Mouse (Mus musculus) thymus, adult 18-20 months (tissue): ENCODE data around the gene Erbb4.
"Not testable (repeated sequence)": the region's sequence is repeated elsewhere in the genome, so short reads cannot be mapped to it uniquely, and the experiment has no call there.

ENCODE experiments used
- DNase-seq, 2 experiments: peaks; one replicate each; pipeline ENCODE4 v3.0.0; 2022; ENCODE audit warnings: mixed read lengths in 2 of 2

The Erbb4 gene

DNA sequence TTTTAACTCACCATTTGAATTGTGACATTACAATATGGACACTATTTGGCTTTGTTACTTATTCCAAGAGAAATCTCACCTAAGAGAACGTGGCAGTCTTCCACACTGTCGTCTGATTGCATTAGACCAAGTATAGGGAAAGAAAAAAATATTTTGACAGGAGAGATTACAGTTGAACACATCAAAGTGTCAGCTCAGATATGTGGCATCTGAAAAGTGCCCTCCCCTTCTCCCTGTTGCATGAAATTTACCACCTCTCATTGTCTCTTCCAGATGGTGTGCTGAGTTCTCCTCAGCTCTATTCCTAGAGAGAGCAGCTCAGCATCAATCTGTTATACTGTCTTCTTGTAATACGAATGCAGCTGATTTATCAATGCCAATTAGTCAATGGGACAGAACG is 268.5 kb downstream of the Erbb4 start:
- DNase-seq = no peak

DNA sequence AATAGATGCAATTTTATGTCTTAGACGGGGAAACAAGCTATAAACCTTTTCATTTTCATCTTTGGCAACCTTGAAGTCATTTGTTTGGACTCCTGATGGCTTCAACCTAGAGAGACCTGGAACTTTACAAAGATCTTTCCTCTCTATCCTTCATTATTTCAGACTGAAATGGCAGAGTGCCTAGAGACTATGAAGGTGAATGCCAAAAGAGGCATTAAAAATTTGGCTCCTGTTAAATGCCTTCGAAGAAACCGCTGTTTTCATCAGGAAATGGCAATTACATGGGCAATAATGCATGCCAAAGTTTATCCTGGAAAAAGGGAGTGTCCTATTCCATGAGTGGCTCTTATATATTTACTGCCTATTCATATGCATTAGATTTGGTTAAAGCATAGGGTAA is 273.2 kb downstream of the Erbb4 start:
- DNase-seq = no peak

DNA sequence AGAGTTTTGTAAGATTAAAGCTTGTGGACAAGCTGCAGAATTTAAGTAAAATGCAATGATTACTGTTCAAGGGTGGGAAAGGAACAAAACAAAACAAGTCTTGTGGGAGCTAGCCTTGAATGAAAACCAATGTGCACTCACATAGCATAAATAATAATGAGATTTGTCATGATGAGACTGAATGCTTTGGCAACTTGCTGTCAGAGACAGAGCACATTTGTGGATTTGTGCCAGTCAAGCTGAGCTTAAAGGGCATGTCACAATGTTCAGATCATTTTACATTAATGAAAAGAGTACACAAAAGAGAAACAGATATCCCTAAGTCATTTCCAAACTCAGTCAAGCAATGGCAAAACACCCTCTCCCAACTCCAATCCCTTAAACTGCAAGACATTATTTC is 275.8 kb downstream of the Erbb4 start:
- DNase-seq = no peak

DNA sequence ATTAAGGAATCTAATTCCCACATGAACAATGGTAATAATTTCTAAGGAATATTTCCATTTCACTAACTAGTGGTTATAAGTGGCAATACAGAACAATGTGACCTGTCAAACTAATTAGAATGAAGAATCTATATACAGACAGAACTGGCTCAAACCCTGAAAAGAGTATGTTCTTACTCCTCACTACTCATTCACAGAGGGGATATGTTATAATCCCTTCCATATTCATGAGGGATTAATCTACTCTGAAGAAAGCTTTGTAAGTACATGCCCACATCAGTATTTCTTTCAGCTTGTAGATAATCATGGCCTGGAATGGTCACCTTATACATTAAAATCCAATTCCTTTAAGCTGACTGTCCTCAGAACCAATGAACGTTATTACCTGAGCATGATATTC is 276.3 kb downstream of the Erbb4 start:
- no peak for DNase-seq

DNA sequence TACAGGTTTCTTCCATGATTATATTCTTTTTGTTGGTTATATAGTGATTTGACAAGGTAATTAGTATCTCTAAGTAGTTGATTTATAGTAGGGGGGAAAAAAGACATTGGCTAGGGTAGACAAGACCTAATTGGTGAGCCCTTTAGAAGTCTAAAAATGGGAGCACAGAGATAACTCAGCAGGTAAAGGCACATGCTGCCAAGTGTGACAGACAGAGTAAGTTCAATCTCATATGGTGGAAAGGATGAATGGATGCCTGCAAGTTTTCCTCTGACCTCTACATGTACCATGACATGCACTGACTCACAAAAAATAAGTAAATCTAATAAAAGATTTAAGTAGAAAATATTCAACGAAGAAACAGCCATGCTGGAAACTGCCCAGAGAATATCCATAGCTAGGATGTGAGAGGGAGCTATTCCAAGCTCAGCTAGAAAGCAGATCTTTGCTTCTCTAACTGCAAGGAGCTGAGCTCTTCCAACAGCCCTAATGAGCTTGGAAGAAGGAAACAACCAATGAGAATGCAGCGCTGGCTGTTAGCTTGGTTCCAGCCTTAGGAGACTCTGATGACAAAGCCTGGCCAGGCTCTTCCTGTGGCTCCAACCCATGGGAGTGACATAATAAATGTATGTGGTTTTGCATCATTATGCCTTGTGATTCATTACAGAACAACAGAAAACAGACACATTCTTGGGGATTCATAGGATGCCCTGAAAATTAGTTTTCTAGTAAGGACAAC is 277.2 kb downstream of the Erbb4 start:
- no peak for DNase-seq

DNA sequence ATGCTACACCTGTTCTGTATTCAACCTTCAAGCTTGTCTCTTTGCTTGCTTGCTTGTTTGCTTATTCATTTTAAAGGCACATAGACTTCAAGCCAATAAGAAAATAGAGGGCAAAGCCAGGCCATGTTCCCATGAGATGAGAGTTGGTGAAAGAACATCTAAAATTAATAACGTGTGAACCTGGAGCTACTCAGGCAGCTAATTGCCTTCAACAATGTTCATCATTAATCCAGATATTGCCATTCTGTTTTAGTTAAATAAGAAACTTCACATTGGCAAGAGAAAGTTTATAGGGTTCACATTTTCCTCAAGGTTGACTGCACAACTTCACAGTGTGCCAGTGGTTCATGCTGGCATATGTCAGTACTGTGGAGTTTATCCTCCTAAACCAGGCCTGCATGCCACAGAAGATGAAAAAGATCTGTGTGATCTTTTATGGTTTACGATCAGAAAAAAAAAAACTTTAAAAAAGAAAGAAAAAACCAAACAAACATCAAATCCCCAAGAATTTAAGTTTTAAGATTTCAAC is 284.7 kb downstream of the Erbb4 start:
- no peak for DNase-seq

DNA sequence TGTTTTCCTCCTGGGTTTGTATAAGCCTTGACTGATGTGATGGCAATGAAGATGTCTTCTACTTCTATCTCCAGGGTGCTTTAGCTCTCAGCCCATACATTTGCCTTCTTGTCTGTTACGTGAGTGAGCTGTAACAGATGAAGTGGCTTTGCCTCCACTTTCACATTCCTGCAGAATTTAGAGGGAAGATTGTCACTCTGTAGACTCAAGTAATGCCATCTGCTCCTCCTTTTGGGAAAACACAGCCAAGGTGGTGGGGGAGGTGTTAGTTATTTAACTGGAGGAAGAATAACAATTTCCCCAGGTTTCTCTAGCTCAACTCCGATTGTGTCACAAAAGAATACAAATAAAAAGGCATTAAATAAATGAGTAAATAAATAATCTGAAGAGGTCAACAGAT is 301.1 kb downstream of the Erbb4 start:
- DNase-seq = no peak

DNA sequence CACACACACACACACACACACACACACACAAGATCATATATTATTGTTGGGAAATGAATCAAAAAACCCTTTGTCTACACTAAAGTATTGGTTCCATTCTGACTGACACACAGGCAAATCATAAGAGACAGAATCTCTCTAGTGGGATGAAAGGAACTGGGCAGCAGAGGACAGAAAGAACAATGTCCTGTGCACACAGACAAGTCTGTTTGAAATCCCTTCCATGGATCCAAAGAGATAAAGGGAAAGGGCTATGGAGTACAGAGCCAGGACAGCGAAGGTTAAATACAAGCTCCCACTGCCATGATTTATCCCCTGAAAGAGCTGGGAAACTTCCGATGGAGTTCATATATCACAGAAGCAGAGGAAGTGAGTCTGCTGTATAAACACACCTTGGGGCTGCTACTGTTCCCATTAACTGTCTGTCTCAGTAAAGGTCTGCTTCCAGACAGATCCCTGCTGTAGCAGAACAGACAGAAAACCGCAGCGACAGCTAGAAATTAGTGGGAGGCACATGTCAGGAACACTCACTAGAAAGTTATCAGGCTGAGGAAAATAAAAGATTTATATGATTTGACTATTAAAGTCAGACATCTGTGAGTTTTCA is 320.3 kb downstream of the Erbb4 start:
- DNase-seq = no peak

DNA sequence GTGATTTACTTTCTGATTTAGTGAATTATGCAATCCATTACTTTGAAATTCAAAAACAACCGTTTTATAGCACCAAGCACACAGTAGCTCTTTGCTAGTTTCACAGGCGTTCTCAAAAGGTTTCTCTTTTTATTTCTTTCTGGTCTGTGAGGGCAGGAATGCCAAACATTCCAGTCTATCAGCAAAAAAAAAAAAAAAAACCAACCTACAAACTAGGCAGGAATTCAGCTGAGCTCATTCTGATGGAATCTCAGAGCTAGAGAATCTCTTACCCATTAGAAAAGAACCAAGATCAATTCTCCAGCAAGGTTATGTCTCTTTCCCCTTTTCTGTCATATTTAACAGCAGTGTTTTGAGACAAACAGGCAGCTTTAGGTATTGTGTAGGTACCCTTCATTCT is 327.2 kb downstream of the Erbb4 start:
- no peak for DNase-seq

DNA sequence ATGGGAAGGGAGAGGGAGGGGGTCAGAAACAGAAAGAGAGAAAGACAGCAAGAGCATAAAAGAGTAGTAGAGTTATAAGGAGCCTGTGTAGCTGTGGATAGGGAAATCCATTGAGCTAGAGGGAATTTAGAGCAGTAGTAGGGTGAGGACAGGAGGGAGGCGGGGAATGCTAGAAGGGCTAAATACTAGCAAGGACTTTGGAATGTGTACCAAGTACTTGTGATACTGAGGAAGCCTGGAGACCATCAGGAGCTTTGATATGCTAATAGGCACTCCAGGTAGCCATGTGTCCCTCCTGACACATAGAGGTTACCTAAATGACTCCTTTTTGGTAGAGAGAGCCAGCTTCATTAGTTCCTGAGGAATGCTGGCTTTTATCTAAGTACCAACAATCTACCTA is 327.8 kb downstream of the Erbb4 start:
- no peak for DNase-seq

DNA sequence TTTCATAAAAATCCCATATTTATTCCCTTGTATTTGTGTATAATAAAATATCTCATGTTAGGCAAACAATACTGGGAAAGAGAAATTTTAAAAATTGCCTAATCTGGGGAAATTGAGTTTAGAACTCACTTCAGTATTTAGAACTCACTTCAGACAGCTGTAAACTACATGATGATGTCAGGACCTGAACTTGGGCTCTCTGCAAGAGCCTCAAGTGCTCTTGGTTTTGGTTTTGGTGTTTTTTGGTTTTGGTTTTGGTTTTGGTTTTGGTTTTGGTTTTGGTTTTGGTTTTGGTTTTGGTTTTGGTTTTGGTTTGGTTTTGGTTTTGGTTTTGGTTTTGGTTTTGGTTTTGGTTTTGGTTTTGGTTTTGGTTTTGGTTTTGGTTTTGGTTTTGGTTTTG is 341.8 kb downstream of the Erbb4 start:
- DNase-seq = not testable (repeated sequence)

DNA sequence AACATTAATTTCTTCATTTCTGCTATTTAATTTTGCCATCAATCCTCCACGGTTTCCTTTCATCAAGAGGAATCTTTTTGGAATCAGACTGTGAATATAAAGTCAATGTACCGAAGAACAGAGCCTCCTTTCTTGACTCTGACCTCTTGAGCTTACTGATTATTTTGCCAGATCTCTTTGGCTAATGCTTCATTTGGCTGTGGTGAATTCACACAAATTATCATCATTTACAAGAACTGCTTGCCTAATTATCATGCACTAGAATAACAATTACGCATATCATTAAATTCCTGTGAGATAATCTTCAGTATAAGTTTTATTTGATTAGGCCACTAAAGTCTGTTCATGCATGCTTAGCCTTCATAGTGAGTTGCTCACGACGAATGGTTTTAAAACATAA is 345.4 kb downstream of the Erbb4 start:
- DNase-seq = no peak

DNA sequence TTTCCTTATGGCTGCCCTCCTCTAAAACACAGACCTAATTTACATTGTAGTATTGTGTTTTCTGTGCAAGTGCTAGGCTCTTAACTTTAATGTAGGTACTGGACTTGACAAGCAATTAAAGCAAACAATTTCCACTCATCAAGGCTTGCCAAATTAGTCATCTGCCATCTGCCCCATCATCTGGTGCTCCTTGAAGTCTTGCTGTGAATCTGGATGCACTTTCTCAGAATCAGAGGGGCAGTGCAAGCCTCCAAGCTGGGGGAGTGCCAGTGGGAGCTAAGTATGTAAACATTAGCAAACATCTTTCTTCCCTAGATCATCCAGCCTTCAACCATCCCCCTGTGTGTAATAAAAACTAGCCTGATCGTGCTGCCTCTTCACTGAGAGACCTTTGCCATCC is 358.9 kb downstream of the Erbb4 start:
- no peak for DNase-seq

DNA sequence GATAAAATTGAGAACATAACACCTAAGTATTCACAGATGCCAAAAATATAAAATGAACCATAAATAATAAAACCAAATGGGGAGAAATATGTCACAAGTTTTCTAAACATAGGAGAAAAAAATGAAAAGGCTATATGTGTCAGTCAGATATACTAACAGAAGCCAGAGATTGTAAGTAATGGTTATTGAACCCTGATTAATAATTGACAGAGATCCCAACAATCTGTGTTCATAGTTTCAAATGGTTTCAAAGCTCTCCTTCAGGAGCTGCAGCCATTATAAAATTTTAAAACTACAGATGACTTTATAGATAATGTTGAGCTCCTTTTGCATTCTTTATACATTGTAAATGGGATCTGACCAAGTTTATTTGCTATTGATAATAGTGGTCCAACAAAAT is 426.4 kb downstream of the Erbb4 start:
- DNase-seq = no peak

DNA sequence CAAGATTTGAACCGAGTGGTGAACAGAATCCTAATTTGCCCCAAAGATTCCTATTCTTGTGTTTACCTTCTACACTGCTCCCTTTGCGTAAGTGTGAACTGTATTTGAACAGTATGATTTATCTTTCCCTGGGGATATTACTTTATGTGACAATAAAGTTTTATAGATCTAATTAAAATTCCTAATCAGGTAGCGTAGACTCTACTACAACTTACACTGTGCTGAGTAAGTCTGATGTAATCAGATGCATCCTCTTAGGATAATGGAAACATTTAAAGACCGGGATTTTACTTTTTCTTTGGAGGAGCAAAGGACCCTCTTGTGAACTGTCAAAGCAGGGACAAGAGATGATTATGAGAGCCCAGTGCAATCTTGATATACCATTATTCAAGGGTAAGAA is 433.2 kb downstream of the Erbb4 start:
- DNase-seq = no peak

DNA sequence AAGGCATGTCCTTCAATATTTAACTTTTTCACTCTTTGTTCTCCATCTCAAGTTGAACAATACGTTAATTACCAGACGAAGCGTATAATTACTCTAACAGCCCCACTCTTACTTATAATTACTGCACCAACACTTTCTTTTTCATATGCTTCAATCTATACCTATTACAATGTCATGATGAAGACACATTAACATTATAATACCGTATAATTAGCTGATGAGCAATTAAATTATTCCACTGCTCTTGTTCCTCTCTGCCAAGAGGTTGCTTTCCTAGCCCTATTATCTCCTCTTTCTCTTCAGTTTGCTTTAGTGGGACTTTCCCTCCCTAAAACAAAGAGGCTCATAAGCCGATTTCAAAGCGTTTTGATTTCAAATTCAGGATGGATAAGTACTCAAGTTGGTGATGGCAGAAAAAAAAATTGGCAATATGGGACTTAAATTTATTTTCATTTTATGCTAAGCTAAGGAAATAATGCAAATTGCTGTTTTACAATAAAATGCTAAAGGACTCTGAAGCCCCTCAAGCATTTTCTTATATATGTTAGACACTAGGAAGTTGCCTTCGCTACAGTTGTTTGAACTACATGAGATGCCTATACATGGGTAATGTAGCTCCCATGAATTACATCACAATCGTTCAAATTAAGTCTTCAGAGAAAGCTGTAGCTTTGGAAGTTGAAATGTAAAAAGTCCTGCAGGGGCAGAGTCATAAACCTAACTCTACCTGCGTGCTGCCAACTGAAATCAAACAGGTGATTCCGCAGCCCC is 440.8 kb downstream of the Erbb4 start:
- DNase-seq = no peak

DNA sequence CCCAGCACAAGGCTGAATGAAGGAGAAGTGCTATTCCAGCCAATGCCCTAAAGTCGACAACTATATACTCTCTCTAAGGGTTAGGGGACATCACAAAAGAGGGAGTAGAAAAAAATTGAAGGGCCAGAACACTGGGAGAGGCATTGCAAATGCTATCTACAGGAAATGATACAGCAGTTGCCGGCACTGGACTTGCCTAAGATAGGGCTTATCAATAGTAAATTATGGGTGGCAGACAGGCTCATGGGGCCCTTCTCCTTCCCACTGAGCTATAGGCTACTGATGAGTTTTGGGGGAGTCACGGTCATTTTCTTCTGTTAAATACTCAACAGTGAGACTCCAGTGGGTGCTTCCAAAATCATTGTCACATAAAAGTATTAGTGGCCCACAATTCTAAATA is 517.4 kb downstream of the Erbb4 start:
- no peak for DNase-seq

DNA sequence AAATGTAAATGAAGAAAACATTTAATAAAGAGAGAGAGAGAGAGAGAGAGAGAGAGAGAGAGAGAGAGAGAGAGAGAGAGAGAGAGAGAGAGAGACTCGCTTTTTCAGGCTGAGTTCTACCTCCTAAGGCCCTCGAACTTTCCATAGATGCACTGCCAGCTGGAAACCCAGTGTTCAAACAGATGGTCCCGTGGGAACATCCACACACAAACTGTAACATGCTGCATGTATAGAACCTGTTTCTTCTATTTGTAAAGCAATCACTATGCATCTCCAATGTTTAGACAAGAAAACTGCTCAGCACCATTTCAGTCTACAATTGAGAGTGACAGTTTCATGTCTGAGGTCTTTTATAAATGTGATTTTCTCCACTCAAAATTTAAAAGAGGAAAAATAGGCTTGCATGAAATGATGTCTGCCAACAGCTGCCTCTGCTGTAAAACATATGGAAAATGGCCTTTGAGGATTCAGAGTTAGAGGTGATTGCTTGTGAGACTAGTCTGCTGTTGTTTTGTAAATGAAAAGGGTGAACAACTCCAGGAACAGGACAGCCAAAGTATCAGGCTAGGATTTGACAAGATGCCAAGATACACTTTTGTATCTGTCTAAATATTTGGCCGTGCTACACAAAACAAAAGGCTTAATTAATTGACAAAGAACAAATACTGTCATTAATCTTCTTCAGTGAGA is 533.9 kb downstream of the Erbb4 start:
- DNase-seq = no peak

DNA sequence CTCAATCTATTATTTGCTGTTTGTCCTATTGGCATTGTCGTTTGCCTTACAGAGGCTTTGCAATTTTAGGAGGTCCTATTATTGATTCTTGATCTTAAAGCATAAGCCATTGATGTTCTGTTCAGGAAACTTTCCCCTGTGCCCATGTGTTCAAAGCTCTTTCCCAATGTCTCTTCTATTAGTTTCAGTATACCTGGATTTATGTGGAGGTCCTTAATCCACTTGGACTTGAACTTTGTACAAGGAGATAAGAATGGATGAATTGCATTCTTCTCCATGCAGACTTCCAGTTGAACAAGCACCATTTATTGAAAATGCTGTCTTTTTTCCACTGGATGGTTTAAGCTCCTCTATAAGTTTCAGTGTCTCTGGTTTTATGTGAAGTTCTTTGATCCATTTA is 536.9 kb downstream of the Erbb4 start:
- DNase-seq = no peak

DNA sequence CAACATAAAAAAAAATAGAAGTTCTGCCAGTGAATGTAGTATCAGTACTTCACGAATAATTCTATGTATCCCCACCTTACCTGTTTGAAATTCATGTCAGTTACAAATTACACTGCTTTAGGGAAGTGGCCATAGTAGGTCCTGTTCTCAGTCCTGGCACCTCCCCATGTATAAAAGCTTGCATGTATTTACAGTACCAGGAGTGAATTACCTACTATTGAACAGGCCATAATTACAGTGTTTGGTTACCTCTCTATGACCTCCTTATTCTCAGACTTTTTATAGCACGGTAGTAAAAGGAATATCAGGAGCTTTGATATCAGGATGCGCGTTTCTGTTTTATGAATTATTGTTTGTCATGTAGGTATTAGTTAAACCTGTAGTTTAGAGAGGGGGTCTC is 564.9 kb downstream of the Erbb4 start:
- no peak for DNase-seq

DNA sequence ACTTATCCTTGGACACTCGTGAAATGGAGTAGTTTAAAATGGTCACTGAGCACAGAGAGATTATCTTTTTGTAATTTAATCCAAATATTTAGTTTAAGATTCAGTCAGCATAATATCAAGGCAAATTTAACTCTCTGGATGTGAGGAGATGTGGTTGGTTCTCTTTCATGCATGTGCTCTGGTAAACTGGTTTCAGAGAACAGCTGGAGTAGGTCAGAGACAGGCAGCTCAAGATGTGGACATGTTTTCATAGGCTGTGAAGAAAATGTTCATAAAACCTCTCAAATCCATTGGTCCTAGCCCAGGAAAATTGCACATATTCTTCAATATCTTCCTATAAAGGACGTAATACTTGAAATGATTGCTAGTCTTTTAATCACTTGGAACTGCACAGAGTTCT is 590.0 kb downstream of the Erbb4 start:
- DNase-seq = no peak

DNA sequence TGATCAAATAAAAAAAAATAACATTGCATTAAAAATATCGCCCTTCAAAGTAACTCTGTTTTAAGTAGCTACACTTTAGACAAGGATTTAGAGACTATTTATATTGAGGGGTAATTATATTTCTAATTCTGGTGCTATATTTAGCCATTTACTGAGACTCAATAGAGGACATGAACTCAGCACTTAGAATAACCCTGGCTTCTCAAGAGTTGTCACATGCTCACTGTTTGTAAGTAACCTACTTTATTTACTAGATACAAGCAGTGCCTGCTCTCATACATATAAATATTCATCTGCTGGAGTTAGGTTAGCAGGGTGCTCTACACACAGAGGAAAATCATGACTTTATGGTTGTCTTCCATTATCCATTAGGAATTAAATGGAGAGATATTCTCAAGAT is 604.0 kb downstream of the Erbb4 start:
- no peak for DNase-seq

DNA sequence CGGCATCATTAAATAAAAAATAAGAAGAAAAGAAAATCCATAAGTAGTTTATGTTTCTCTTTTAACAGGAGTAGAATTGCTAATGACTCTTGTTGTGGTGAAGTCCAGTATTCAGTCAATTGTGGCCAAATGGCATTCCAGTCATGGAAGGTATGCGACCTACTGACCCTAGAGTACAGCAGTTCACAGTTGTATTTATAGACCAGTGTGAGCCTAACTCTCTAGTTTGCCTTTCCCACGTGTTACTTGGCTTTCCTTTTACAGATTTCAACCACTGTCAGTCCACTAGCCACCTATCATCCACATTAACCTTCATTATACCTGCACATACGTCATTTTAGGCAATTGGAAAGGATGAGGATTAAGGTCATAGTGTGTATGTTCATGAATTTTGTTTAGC is 606.3 kb downstream of the Erbb4 start:
- DNase-seq = no peak
